Mouse (Mus musculus) right cerebral cortex, postnatal 10 days (tissue): Measurements from ENCODE around the gene Zfp46.

Experiments
- DNase-seq, 2 experiments: peaks; one replicate each; pipeline ENCODE4 v3.0.0; 2021; ENCODE audit warnings: low spot score in 2 of 2

Gene Zfp46

DNA sequence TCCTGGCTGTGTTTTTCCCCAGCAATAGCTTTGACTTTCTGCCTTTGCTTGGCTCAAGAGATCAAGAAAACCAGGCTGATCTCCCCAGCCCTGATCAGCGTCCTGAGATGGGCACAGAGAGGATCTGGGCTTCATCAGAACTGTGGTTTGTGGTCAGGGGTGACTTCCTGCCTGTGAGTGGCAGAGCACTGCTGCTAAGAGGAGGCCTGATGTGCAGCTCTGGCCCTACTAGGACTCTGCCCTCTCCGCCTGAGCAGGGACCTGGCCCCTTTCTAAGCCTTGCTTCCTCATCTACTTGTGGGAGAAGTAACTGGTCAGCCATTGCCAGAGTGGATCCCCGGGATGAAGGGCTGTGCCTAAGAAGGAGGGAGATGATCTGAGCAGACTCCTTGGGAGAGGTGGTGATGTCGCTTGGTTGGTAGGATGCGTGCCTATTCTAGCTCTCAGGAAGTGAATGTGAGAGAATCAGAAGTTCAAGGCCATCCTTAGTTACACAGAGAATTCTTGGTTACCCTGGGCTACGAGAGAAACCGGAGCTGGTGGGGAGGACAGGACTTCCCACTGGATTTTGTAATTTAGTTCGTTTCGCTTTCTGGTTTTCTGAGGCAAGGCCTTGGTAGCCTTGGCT lies 17.7 kb upstream of the Zfp46 start:
- DNase-seq: no peak

DNA sequence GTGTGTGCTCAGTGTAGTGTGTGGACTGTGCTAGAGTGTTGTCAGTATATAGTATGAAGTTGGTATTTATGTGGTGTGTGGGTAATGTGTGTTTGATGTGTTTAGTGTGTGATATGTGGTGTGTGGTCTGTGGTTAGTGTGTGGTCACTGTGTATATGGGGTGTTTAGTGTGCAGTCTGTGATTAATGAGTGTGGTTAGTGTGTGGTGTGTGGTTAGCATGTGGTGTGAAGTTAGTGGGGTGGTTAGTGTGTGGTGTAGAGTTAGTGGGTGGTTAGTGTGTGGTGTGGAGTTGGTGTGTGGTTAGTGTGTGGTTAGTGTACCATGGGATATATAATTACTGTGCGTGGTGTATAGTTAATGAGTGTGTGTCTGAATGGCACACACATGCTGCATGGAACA lies 15.6 kb upstream of the Zfp46 start:
- DNase-seq: no peak

- DNase-seq: no peak
Measured at GRCm38 (mm10) chr4:136270648-136271047, 13.8 kb upstream of the Zfp46 start.

DNA sequence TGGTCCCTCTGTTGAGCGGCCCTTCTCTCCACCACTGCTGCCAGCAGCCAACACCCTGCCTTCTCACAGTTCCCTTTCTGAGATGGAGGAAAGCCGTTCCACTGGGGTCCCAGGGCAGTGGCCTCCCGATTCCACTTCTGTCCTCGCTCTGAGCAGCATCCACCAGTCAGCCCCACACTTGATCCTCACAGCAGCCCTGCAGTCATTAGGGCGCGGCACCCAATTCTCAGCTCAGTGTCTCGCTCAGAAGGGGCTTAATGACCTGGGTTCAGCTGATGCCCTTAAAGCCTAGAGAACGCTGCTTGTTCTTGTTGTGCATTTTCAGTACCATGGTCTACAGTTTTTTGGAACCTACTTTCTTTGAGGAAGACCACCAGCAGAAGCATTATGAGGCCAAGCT lies 3.4 kb upstream of the Zfp46 start:
- no peak for DNase-seq

DNA sequence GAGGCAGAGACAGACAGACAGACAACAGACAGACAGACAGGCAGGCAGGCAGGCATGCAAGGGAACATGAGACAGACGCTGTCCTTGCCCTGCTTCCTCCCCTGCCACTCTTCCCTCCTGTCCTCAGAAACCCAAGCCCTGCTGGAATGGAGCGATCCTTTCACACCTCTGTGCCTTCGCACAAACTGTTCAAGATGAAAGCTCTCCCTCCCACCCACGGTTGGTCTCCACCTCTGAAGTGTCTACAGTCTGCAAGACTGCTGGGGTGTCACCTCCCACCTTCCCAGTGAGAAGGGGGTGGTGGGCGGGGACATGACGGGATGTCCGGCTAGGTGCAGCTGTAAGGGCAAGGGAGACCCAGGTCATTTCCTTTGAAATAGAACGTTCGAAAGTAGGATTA lies 2.9 kb upstream of the Zfp46 start:
- DNase-seq: peak; percentile 38 to 54

DNA sequence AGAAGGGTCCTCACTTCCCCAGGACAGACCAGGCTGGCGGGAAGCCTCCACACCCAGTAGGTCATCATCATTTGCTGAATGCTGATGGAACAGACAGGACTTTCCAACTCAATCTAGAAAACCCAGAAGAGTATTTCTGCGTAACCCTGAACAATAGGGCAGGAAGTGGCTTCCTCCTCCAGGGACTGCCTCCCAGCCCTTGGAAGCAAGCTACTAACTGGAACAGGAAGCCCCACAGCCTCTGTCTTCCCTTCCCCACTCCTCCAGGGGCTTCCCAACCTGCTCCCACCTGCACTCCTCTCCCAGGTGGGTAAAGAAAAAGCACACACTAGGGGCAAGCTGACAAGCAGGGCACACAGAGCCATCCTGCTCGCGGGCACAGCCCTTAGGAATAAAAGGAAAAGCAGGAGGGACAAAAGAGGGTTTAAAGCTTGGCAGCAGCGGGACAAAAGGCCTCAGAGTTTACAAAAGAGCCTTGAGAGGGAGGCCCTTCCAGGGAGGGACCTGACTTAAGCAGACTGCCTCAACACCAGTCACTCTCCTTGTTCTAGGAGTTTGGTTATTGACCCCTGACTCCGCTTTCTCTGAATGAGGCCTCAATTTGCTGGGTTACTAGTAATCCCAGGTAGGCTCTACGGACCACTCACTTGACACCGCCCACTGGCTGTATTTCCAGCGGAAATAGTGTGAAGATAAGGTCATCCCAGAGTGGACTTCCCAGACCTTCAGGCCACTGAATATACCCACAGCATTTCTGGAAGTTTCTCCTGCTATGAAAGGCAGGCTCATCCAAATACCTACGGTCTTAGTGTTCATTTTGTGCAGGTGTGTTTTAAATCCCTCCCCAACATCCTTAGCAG lies 1.6 kb upstream of the Zfp46 start:
- DNase-seq: no peak

GRCm38 (mm10) chr4:136283783-136284182 lies 700 bp upstream of the Zfp46 start:
- peak; percentile 56 to 74 for DNase-seq

DNA sequence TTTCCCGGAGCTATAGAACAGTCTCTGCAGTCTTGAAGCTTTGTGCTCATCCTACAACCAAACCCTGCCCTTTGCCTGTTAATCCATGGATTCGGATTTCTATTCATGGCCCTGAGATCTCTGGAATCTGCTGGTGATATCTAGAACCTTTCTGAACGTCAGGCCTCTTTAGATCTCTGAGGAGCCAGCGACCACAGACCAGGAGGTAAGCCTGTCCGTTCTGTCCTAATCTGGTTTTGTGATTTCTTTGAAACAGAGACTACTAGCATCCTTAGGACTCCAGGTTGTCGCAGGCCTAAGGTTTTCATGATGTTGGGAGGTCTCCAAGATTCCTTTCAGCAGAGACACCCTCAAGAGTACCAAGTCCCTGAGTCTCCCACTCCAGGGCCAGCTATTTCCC lies 408 bp downstream of the Zfp46 start:
- peak in 1 of 2 experiments; percentile 47 for DNase-seq

GRCm38 (mm10) chr4:136285348-136285810 lies 896 bp downstream of the Zfp46 start:
- peak; percentile 97 to 98 for DNase-seq

DNA sequence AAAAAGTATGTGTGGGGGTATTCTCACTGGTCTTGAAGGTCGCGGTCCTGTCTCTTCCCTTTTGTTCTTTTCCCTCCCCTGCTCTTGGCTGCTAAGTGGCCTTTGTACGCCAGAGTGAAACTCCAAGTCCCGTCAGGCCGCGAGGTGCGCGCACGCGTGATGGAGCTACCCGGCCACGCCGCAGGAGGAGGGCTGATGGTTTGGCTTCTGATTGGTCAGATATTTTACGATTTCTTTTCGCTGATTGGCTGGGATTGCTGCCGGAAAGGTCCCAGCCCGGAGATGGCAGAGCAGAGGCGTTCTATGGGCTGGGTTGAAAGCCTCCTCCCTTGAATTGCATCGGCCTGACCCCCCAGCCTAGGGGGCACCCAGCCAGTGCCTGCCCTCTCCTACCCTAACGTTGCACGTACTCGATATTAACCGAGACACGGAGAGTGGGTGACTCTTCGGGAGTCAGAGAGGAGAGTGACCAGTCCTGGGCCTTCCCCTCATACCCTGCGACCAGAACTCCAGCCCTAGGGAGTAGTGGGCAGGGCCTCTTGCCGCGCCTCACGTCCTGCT lies 1.4 kb downstream of the Zfp46 start:
- peak; percentile 98 for DNase-seq

GRCm38 (mm10) chr4:136289918-136290780 lies 5.7 kb downstream of the Zfp46 start:
- no peak for DNase-seq

GRCm38 (mm10) chr4:136290781-136291595 lies 6.5 kb downstream of the Zfp46 start:
- no peak for DNase-seq

DNA sequence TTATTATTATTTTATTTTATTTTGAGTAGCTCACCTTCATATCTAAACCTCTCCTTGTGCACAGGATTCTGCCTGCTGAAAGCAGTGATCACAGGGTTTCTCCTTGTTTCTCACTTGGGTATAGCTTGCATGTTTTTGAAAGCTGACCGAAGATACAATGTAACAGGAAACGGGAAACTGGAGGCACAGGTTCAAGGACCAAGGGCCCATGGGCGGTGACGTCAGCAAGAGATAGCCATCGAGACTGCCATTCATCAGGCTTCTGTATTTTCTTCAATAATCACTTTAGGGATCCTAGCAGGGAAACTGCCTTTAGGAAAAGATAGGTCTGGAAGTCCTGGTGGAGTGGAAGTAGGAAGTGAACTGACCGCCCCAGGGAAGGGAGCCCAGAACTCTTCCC lies 7.2 kb downstream of the Zfp46 start:
- DNase-seq: no peak

- no peak for DNase-seq
Measured at GRCm38 (mm10) chr4:136295941-136296340, 11.5 kb downstream of the Zfp46 start.

GRCm38 (mm10) chr4:136302462-136302861 lies 18.0 kb downstream of the Zfp46 start:
- DNase-seq: no peak

GRCm38 (mm10) chr4:136304181-136304580 lies 19.7 kb downstream of the Zfp46 start:
- no peak for DNase-seq

- DNase-seq: no peak
Measured at GRCm38 (mm10) chr4:136308355-136308754, 23.9 kb downstream of the Zfp46 start.

GRCm38 (mm10) chr4:136309780-136310179 lies 25.3 kb downstream of the Zfp46 start:
- no peak for DNase-seq

DNA sequence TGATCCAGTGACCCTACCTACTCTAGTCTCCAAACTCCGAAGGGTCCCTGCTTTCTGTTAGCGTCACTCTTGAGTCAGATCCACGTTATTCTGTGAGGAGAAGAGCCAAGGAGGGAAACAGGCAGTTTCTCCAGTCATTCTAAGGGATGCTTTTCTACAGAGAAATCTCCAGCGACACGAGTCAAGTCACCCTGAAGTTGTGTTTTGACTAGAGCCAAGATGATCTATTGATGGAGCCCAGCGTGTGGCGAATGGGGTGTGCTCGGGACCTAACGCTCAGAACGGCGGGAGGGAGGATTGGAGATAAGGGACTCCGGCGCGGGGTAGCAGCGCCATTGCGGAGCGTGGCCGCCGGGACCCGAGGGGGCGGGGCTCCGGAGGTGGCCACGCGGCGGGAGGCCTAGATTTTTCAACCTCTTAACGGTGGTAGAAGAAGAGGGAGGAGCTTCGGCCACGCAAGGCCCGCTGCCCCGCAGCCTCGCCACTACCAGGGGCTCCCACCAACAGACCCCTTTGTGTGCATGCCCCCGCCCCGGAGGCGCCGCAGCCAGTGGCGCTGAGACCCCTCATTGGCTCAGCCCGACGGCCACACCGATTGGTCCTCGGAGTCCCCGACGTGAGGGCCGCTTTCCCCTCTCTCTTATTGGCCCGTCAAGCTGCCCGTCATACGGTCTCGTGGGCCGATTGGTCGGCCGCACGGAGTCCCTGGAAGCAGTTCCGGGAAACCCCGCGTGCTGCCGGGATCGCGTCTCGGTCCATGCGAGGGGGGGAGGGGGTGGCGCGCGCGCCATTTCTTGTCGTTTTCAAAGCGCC lies 26.0 kb downstream of the Zfp46 start, which contains the start of gene Hnrnpr:
Gene Hnrnpr, plus strand, starts transcription at position 714 of the 813 bp plus-strand sequence.
- DNase-seq: peak; percentile 100
